9 mouse cellular contexts compared by ENCODE assay signal in the genomic region with DNA sequence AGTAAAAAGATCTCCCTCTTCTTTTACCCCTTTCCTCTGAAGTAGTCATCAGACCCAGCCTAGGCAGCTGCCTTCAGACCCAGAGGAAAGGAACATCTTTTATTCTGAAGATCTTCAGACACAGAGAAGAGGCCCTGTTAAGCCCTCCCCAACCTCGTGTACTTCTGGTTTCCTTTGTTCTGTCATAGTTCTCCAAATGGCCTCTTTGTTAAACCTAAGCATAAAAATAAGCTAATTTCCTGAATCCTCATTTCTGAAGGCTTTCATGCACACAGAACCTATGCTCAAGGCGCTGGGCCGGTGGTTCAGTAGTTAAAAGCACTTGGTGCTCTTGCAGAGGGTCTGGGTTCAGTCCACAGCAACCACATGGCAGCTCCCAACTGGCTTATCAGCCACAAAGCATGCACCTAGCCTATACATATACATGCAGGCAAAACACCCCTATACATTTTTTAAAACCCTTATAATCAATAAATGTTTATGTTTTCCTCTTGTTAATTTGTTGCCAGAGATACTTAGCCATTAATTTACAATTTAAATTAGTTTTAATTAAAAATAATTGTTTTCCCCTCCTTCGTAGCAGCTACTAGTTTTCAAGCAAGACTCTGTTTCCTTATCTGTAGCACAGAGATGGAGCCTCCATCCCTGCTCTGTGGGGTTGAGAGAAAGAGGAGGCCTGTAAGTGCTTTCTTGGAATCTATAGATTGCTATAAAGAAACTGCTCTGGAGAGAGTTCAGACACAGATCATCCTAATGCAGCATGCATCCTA.
DNase-seq lines count a peak whose midpoint lies in the region; ATAC-seq lines count a peak whose summit lies in the region.
"Had no signal": no experiment of that assay in that cellular context is flagged by ENCODE, and none has a peak within 500 bp of the region (broad histone marks: within the 10 kb centered on the region; RNA-seq: fewer than 3 reads in every experiment).

No protein-coding gene starts in this region.

- DNase-seq in kidney, adult 8-10 months = no peak
- DNase-seq in CD4-positive helper T cell, adult 2 months (ENCODE audit: low read depth, low spot score) = peak; percentile 46
- DNase-seq in ovary, adult 18-20 months (ENCODE audit: low spot score) = no peak
- DNase-seq in frontal cortex, postnatal 14 days (ENCODE audit: low spot score in 2 of 2) = no peak
- DNase-seq: layer of hippocampus, postnatal 36 days had no signal

- H3K9ac ChIP-seq in kidney, embryonic 15.5 days = no peak overlapping the region
- H3K9ac ChIP-seq in liver, embryonic 16.5 days (ENCODE audit: low read depth, low read length) = no peak overlapping the region
- H3K9ac ChIP-seq: hindbrain, embryonic 14.5 days had no signal

- H3K4me3 ChIP-seq in kidney, embryonic 15.5 days (replicated peaks) = no peak overlapping the region
- no peak overlapping the region for H3K4me3 ChIP-seq in brown adipose tissue, adult 24 weeks (ENCODE audit: insufficient read depth, low read depth, low read length)
- no peak overlapping the region for H3K4me3 ChIP-seq in liver, embryonic 16.5 days (ENCODE audit: low read depth, low read length)

- H3K4me1 ChIP-seq in kidney, embryonic 15.5 days = peaks cover 20% of the 10 kb centered on the region; the same call in 1 of the 2 replicates
- peaks cover 7% of the 10 kb centered on the region; the same call in 1 of the 2 replicates for H3K4me1 ChIP-seq in brown adipose tissue, adult 24 weeks (ENCODE audit: control insufficient read depth, insufficient read depth, insufficient read length, low read length)
- peaks cover 3% of the 10 kb centered on the region for H3K4me1 ChIP-seq in liver, embryonic 16.5 days (ENCODE audit: control insufficient read depth, low read depth, low read length)

- H3K9me3 ChIP-seq in kidney, embryonic 15.5 days (replicated peaks) = no peaks in the 10 kb centered on the region
- H3K9me3 ChIP-seq in liver, embryonic 16.5 days (replicated peaks; ENCODE audit: control insufficient read depth, low read length) = no peaks in the 10 kb centered on the region

- H3K4me2 ChIP-seq in kidney, embryonic 15.5 days = no peak overlapping the region
- H3K4me2 ChIP-seq in liver, embryonic 16.5 days (ENCODE audit: low read depth, low read length) = no peak overlapping the region
- H3K4me2 ChIP-seq: hindbrain, embryonic 14.5 days had no signal

- ATAC-seq in kidney, embryonic 15.5 days (replicated peaks; ENCODE audit: low FRiP score) = no peak
- no peak for ATAC-seq in liver, embryonic 16.5 days (ENCODE audit: low read depth)

- no peaks in the 10 kb centered on the region for H3K36me3 ChIP-seq in kidney, embryonic 15.5 days
- no peaks in the 10 kb centered on the region for H3K36me3 ChIP-seq in liver, embryonic 16.5 days (ENCODE audit: control insufficient read depth, insufficient read depth)

- 63% methylated on average over 4 of the region's 4 CpGs for WGBS in kidney, embryonic 15.5 days
- 29% methylated on average over 4 of the region's 4 CpGs for WGBS in liver, embryonic 16.5 days (ENCODE audit: insufficient replicate concordance)

- H3K27me3 ChIP-seq in kidney, embryonic 15.5 days = no peaks in the 10 kb centered on the region
- no peaks in the 10 kb centered on the region for H3K27me3 ChIP-seq in liver, embryonic 16.5 days (ENCODE audit: control insufficient read depth, insufficient read depth, low read depth, low read length)

- peak overlapping the region; percentile 52 for H3K27ac ChIP-seq in kidney, embryonic 15.5 days
- H3K27ac ChIP-seq in brown adipose tissue, adult 24 weeks (replicated peaks; ENCODE audit: low read depth, low read length) = peak overlapping the region; percentile 81
- peak overlapping the region; percentile 64 for H3K27ac ChIP-seq in liver, embryonic 16.5 days (ENCODE audit: low read length)
- H3K27ac ChIP-seq: hindbrain, embryonic 14.5 days had no signal
